Mouse (Mus musculus): ENCODE data around the gene Rtraf. TPM values are rescaled to one million over a fixed set of nuclear protein-coding genes. Genes with fewer than 3 reads are reported as not detected.

Gene Rtraf
- polyA plus RNA-seq, 1 experiment from 2014 or later: 58.5 TPM

- Histone ChIP-seq H3K4me3 (ENCODE audit: low read depth, low read length) (no peak overlapping the region), H3K36me3 (ENCODE audit: control insufficient read depth, insufficient read depth) (no peaks in the 10 kb centered on the region), H3K4me1 (ENCODE audit: control insufficient read depth, low read depth, low read length) (no peaks in the 10 kb centered on the region), H3K27me3 (ENCODE audit: control insufficient read depth, insufficient read depth, low read depth, low read length) (no peaks in the 10 kb centered on the region), H3K9me3 (replicated peaks; ENCODE audit: control insufficient read depth, low read length) (no peaks in the 10 kb centered on the region), H3K9ac (ENCODE audit: low read depth, low read length) (no peak overlapping the region), H3K4me2 (ENCODE audit: low read depth, low read length) (no peak overlapping the region), H3K27ac (ENCODE audit: low read length) (no peak overlapping the region)
- ATAC-seq (ENCODE audit: low read depth): no peak
- WGBS (ENCODE audit: insufficient replicate concordance): 49% methylated on average over 13 of the region's 13 CpGs
These were observed 45.7 kb downstream of the Rtraf start for GRCm38 (mm10) chr14:19777945-19778344.

GRCm38 (mm10) chr14:19777365-19777764 lies 46.3 kb downstream of the Rtraf start:
- Histone ChIP-seq H3K27me3 (ENCODE audit: control insufficient read depth, insufficient read depth, low read depth, low read length) (no peaks in the 10 kb centered on the region), H3K36me3 (ENCODE audit: control insufficient read depth, insufficient read depth) (no peaks in the 10 kb centered on the region), H3K4me2 (ENCODE audit: low read depth, low read length) (no peak overlapping the region), H3K27ac (ENCODE audit: low read length) (no peak overlapping the region), H3K9ac (ENCODE audit: low read depth, low read length) (no peak overlapping the region), H3K4me1 (ENCODE audit: control insufficient read depth, low read depth, low read length) (no peaks in the 10 kb centered on the region), H3K9me3 (replicated peaks; ENCODE audit: control insufficient read depth, low read length) (no peaks in the 10 kb centered on the region), H3K4me3 (ENCODE audit: low read depth, low read length) (no peak overlapping the region)
- 80% methylated on average over 6 of the region's 6 CpGs for WGBS (ENCODE audit: insufficient replicate concordance)
- ATAC-seq (ENCODE audit: low read depth): no peak

- no peak for ATAC-seq (ENCODE audit: low read depth)
- no peaks in the 10 kb centered on the region for H3K4me1 ChIP-seq (ENCODE audit: control insufficient read depth, low read depth, low read length)
- H3K4me3 ChIP-seq (ENCODE audit: low read depth, low read length): no peak overlapping the region
- 42% methylated on average over 6 of the region's 6 CpGs for WGBS (ENCODE audit: insufficient replicate concordance)
- no peaks in the 10 kb centered on the region for H3K36me3 ChIP-seq (ENCODE audit: control insufficient read depth, insufficient read depth)
- H3K9me3 ChIP-seq (replicated peaks; ENCODE audit: control insufficient read depth, low read length): no peaks in the 10 kb centered on the region
- no peak overlapping the region for H3K9ac ChIP-seq (ENCODE audit: low read depth, low read length)
- no peak overlapping the region for H3K4me2 ChIP-seq (ENCODE audit: low read depth, low read length)
- no peak overlapping the region for H3K27ac ChIP-seq (ENCODE audit: low read length)
- H3K27me3 ChIP-seq (ENCODE audit: control insufficient read depth, insufficient read depth, low read depth, low read length): no peaks in the 10 kb centered on the region
These were observed 46.7 kb downstream of the Rtraf start for GRCm38 (mm10) chr14:19776890-19777289.

GRCm38 (mm10) chr14:19776179-19776578 lies 47.4 kb downstream of the Rtraf start:
- H3K4me2 ChIP-seq (ENCODE audit: low read depth, low read length): no peak overlapping the region
- ATAC-seq (ENCODE audit: low read depth): no peak
- H3K9me3 ChIP-seq (replicated peaks; ENCODE audit: control insufficient read depth, low read length): no peaks in the 10 kb centered on the region
- H3K4me3 ChIP-seq (ENCODE audit: low read depth, low read length): no peak overlapping the region
- no peaks in the 10 kb centered on the region for H3K27me3 ChIP-seq (ENCODE audit: control insufficient read depth, insufficient read depth, low read depth, low read length)
- WGBS (ENCODE audit: insufficient replicate concordance): 80% methylated on average over 5 of the region's 5 CpGs
- no peaks in the 10 kb centered on the region for H3K36me3 ChIP-seq (ENCODE audit: control insufficient read depth, insufficient read depth)
- no peaks in the 10 kb centered on the region for H3K4me1 ChIP-seq (ENCODE audit: control insufficient read depth, low read depth, low read length)
- H3K9ac ChIP-seq (ENCODE audit: low read depth, low read length): no peak overlapping the region
- no peak overlapping the region for H3K27ac ChIP-seq (ENCODE audit: low read length)

- 66% methylated on average over 4 of the region's 4 CpGs for WGBS (ENCODE audit: insufficient replicate concordance)
- Histone ChIP-seq H3K4me1 (ENCODE audit: control insufficient read depth, low read depth, low read length) (no peaks in the 10 kb centered on the region), H3K36me3 (ENCODE audit: control insufficient read depth, insufficient read depth) (no peaks in the 10 kb centered on the region), H3K4me2 (ENCODE audit: low read depth, low read length) (no peak overlapping the region), H3K9me3 (replicated peaks; ENCODE audit: control insufficient read depth, low read length) (no peaks in the 10 kb centered on the region), H3K27ac (ENCODE audit: low read length) (no peak overlapping the region), H3K27me3 (ENCODE audit: control insufficient read depth, insufficient read depth, low read depth, low read length) (no peaks in the 10 kb centered on the region), H3K9ac (ENCODE audit: low read depth, low read length) (no peak overlapping the region), H3K4me3 (ENCODE audit: low read depth, low read length) (no peak overlapping the region)
- ATAC-seq (ENCODE audit: low read depth): no peak
These were observed 48.1 kb downstream of the Rtraf start for GRCm38 (mm10) chr14:19775491-19775890.

GRCm38 (mm10) chr14:19774036-19774628 lies 49.5 kb downstream of the Rtraf start:
- no peak overlapping the region for H3K4me3 ChIP-seq (ENCODE audit: low read depth, low read length)
- H3K9ac ChIP-seq (ENCODE audit: low read depth, low read length): no peak overlapping the region
- H3K27ac ChIP-seq (ENCODE audit: low read length): no peak overlapping the region
- no peak overlapping the region for H3K4me2 ChIP-seq (ENCODE audit: low read depth, low read length)
- WGBS (ENCODE audit: insufficient replicate concordance): 76% methylated on average over 13 of the region's 13 CpGs
- no peaks in the 10 kb centered on the region; the same call in none of the 2 replicates for H3K4me1 ChIP-seq (ENCODE audit: control insufficient read depth, low read depth, low read length)
- H3K27me3 ChIP-seq (ENCODE audit: control insufficient read depth, insufficient read depth, low read depth, low read length): no peaks in the 10 kb centered on the region
- no peaks in the 10 kb centered on the region for H3K36me3 ChIP-seq (ENCODE audit: control insufficient read depth, insufficient read depth)
- H3K9me3 ChIP-seq (replicated peaks; ENCODE audit: control insufficient read depth, low read length): no peaks in the 10 kb centered on the region
- no peak for ATAC-seq (ENCODE audit: low read depth)

- H3K36me3 ChIP-seq (ENCODE audit: control insufficient read depth, insufficient read depth): no peaks in the 10 kb centered on the region
- no peak overlapping the region for H3K9ac ChIP-seq (ENCODE audit: low read depth, low read length)
- no peak overlapping the region for H3K4me2 ChIP-seq (ENCODE audit: low read depth, low read length)
- H3K4me1 ChIP-seq (ENCODE audit: control insufficient read depth, low read depth, low read length): peaks cover 8% of the 10 kb centered on the region
- 20% methylated on average over 7 of the region's 7 CpGs for WGBS (ENCODE audit: insufficient replicate concordance)
- H3K27ac ChIP-seq (ENCODE audit: low read length): no peak overlapping the region; the same call in 1 of the 2 replicates
- H3K4me3 ChIP-seq (ENCODE audit: low read depth, low read length): no peak overlapping the region
- no peaks in the 10 kb centered on the region for H3K27me3 ChIP-seq (ENCODE audit: control insufficient read depth, insufficient read depth, low read depth, low read length)
- H3K9me3 ChIP-seq (replicated peaks; ENCODE audit: control insufficient read depth, low read length): no peaks in the 10 kb centered on the region
- peak; percentile 27; the same call in 1 of the 2 replicates for ATAC-seq (ENCODE audit: low read depth)
These were observed 52.5 kb downstream of the Rtraf start for GRCm38 (mm10) chr14:19771173-19771572.

GRCm38 (mm10) chr14:19769441-19770200 lies 54.0 kb downstream of the Rtraf start:
- H3K4me1 ChIP-seq (ENCODE audit: control insufficient read depth, low read depth, low read length): peaks cover 8% of the 10 kb centered on the region
- H3K27ac ChIP-seq (ENCODE audit: low read length): no peak overlapping the region
- ATAC-seq (ENCODE audit: low read depth): 0 out of 2 replicates have a peak, but pooled peaks have one; percentile 16
- no peak overlapping the region for H3K9ac ChIP-seq (ENCODE audit: low read depth, low read length)
- H3K9me3 ChIP-seq (replicated peaks; ENCODE audit: control insufficient read depth, low read length): no peaks in the 10 kb centered on the region
- no peaks in the 10 kb centered on the region for H3K27me3 ChIP-seq (ENCODE audit: control insufficient read depth, insufficient read depth, low read depth, low read length)
- no peak overlapping the region for H3K4me3 ChIP-seq (ENCODE audit: low read depth, low read length)
- no peak overlapping the region for H3K4me2 ChIP-seq (ENCODE audit: low read depth, low read length)
- 57% methylated on average over 6 of the region's 6 CpGs for WGBS (ENCODE audit: insufficient replicate concordance)
- H3K36me3 ChIP-seq (ENCODE audit: control insufficient read depth, insufficient read depth): no peaks in the 10 kb centered on the region

- Histone ChIP-seq H3K9ac (ENCODE audit: low read depth, low read length) (no peak overlapping the region), H3K4me2 (ENCODE audit: low read depth, low read length) (no peak overlapping the region), H3K9me3 (replicated peaks; ENCODE audit: control insufficient read depth, low read length) (no peaks in the 10 kb centered on the region), H3K4me3 (ENCODE audit: low read depth, low read length) (no peak overlapping the region), H3K4me1 (ENCODE audit: control insufficient read depth, low read depth, low read length) (peaks cover 10% of the 10 kb centered on the region), H3K27ac (ENCODE audit: low read length) (no peak overlapping the region), H3K27me3 (ENCODE audit: control insufficient read depth, insufficient read depth, low read depth, low read length) (no peaks in the 10 kb centered on the region), H3K36me3 (ENCODE audit: control insufficient read depth, insufficient read depth) (no peaks in the 10 kb centered on the region)
- no peak for ATAC-seq (ENCODE audit: low read depth)
- 69% methylated on average over 6 of the region's 6 CpGs for WGBS (ENCODE audit: insufficient replicate concordance)
These were observed 55.0 kb downstream of the Rtraf start for GRCm38 (mm10) chr14:19768648-19769047.

All from liver, embryonic 16.5 days (tissue).